Mouse (Mus musculus): ENCODE measurements around the gene Zdhhc13. TPM values are rescaled to one million over a fixed set of nuclear protein-coding genes. Genes with fewer than 3 reads are reported as not detected.
A peak's percentile ranks its signal among the peaks of the same experiment; 100 is the strongest.

The Zdhhc13 gene
- polyA plus RNA-seq, 1 experiment: not detected

DNA sequence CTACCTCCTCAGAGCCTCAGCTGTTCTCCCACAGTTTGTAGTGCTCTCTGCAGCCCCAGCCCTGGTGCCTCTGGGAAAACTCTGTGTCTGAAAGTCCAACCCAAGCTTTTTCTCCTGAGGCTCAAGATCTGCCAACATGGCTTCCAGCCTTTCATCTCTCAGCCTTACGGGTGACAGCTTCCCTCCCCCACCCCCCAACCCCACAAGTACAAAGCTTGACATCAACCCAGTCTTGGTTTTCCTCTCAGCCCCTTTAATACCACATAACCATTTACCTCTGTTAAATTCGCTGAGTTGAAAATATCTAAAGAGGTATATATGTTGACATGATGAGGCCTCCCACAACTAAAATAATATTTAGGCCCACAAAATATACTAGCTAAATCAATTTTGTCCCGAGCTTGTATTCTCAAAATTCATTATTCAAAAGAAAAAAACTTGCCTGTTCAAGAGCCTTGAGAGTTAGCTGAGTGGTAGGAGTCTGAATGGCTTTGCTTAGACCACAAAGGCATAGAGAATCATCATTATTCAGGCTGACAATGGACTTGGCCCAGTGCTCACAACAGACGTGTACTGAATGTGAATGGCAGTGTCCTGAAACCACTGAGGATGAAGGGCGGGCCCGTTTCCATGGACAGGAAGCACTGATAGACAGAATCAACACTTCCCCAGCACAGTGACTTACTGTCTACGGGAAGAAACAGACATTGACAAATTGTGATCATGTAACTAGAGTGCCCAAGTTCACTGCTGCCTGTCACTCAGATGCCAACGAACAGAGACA lies 10.9 kb upstream of the Zdhhc13 start:
- H3K4me3 ChIP-seq (ENCODE audit: insufficient read depth, low read depth, low read length): no peak overlapping the region
- TF ChIP-seq CTCF (IDR thresholded peaks at IDR 0.05; ENCODE audit: insufficient read depth, low read depth, low read length): no peak
- TF ChIP-seq POLR2A (IDR thresholded peaks at IDR 0.05; ENCODE audit: insufficient read depth, low read depth, low read length): no peak
- no peak overlapping the region for H3K27ac ChIP-seq (ENCODE audit: insufficient read depth, low read depth, low read length)
- 46% methylated on average over 8 of the region's 8 CpGs for WGBS
- H3K4me1 ChIP-seq (ENCODE audit: control insufficient read depth, insufficient read depth, low read length): no peaks in the 10 kb centered on the region

DNA sequence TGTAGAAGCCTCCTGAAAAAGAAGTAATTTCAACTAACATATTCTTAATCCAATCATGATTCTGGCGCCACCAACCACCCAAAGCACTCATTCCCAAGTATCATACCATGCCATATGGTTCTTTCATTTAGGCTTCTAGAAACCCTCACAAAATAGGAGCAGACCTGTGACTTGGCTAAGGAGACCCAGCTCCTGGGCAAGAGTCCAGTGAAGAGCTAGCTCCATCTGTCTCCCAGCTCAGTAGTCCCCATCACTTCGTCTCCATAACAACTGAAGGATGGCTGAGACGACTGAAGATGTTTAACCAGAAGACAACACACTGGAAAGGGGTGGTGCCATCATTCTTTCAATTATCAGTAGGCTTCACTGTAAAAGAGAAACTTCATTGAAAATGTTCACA lies 9.7 kb upstream of the Zdhhc13 start:
- TF ChIP-seq CTCF (IDR thresholded peaks at IDR 0.05; ENCODE audit: insufficient read depth, low read depth, low read length) (no peak), POLR2A (IDR thresholded peaks at IDR 0.05; ENCODE audit: insufficient read depth, low read depth, low read length) (no peak)
- Histone ChIP-seq H3K27ac (ENCODE audit: insufficient read depth, low read depth, low read length) (no peak overlapping the region), H3K4me1 (ENCODE audit: control insufficient read depth, insufficient read depth, low read length) (no peaks in the 10 kb centered on the region), H3K4me3 (ENCODE audit: insufficient read depth, low read depth, low read length) (no peak overlapping the region)
- WGBS: 69% methylated on average over 3 of the region's 3 CpGs

GRCm38 (mm10) chr7:48782432-48782831 lies 6.4 kb upstream of the Zdhhc13 start:
- Histone ChIP-seq H3K4me3 (ENCODE audit: insufficient read depth, low read depth, low read length) (no peak overlapping the region), H3K4me1 (ENCODE audit: control insufficient read depth, insufficient read depth, low read length) (no peaks in the 10 kb centered on the region), H3K27ac (ENCODE audit: insufficient read depth, low read depth, low read length) (no peak overlapping the region)
- 87% methylated on average over 4 of the region's 4 CpGs for WGBS
- TF ChIP-seq CTCF (IDR thresholded peaks at IDR 0.05; ENCODE audit: insufficient read depth, low read depth, low read length) (no peak), POLR2A (IDR thresholded peaks at IDR 0.05; ENCODE audit: insufficient read depth, low read depth, low read length) (no peak)

DNA sequence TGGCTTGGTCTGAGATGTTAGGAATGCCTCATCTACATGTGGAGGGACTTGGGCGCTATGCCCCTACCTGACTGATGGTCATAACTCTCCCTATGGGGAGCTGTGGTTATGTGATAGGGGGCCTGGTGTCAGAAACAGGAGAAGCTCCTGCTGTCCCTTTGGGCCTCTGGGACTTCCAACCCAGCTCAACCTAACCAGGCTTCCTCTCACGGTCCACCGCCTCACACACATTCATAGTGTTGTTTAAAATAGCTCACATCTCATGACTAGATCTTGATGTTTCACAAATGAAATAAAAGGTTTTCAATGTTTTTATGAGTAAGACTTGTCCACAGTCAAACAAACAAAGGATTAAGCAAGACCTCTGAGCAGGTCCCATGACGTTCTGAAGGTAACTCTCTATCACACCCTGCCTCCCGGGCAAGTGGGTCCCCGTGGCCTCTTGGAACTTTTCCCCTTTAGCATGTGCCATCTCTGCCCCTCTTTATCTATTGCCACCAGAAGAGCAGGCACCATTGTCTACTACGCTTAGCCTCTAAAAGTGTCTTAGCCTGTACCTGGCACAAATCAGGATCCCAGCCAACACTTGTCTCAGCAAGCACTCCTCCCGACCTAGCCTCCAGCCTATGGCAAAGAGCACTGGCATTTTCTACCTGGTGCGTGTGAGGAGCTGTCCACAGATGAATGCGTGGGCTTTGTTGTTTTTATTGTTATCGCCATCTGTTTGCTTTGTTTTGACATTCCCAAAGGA lies 3.9 kb upstream of the Zdhhc13 start:
- H3K4me1 ChIP-seq (ENCODE audit: control insufficient read depth, insufficient read depth, low read length): no peaks in the 10 kb centered on the region
- H3K4me3 ChIP-seq (ENCODE audit: insufficient read depth, low read depth, low read length): no peak overlapping the region
- no peak overlapping the region for H3K27ac ChIP-seq (ENCODE audit: insufficient read depth, low read depth, low read length)
- WGBS: 92% methylated on average over 11 of the region's 11 CpGs
- TF ChIP-seq POLR2A (IDR thresholded peaks at IDR 0.05; ENCODE audit: insufficient read depth, low read depth, low read length): no peak
- TF ChIP-seq CTCF (IDR thresholded peaks at IDR 0.05; ENCODE audit: insufficient read depth, low read depth, low read length): no peak

- TF ChIP-seq CTCF (IDR thresholded peaks at IDR 0.05; ENCODE audit: insufficient read depth, low read depth, low read length): no peak
- TF ChIP-seq POLR2A (IDR thresholded peaks at IDR 0.05; ENCODE audit: insufficient read depth, low read depth, low read length): no peak
- no peaks in the 10 kb centered on the region for H3K4me1 ChIP-seq (ENCODE audit: control insufficient read depth, insufficient read depth, low read length)
- whole genome bisulfite sequencing: 54% methylated on average over 3 of the region's 3 CpGs
- peak overlapping the region; percentile 27 for H3K4me3 ChIP-seq (ENCODE audit: insufficient read depth, low read depth, low read length)
- H3K27ac ChIP-seq (ENCODE audit: insufficient read depth, low read depth, low read length): no peak overlapping the region
Observed at GRCm38 (mm10) chr7:48788348-48788747, 455 bp upstream of the Zdhhc13 start.

GRCm38 (mm10) chr7:48790117-48790516 lies 1.3 kb downstream of the Zdhhc13 start:
- Histone ChIP-seq H3K4me1 (ENCODE audit: control insufficient read depth, insufficient read depth, low read length) (peaks cover 3% of the 10 kb centered on the region; the same call in 1 of the 2 replicates), H3K27ac (ENCODE audit: insufficient read depth, low read depth, low read length) (no peak overlapping the region), H3K4me3 (ENCODE audit: insufficient read depth, low read depth, low read length) (no peak overlapping the region)
- TF ChIP-seq CTCF (IDR thresholded peaks at IDR 0.05; ENCODE audit: insufficient read depth, low read depth, low read length) (no peak), POLR2A (IDR thresholded peaks at IDR 0.05; ENCODE audit: insufficient read depth, low read depth, low read length) (no peak)
- WGBS: 28% methylated on average over 4 of the region's 4 CpGs

DNA sequence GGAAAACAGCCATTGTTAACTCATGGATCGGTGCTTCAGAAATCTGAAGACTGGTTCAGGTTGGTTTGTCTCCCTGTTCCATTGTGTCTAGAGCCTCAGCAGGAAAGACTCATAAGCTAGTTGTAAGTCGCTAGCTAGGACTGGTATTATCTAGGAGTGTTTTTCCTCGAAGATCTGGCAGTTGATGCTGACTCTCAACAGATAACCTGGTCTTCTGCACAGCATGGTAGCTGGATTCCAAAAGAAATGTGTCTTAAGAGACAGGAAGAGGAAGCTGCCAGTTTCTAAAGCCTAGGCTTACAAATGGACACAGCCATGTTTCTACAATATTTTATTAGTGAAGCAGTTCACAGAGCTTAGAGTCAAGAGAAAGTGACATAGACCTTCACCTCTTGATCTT lies 2.6 kb downstream of the Zdhhc13 start:
- peaks cover 3% of the 10 kb centered on the region; the same call in 1 of the 2 replicates for H3K4me1 ChIP-seq (ENCODE audit: control insufficient read depth, insufficient read depth, low read length)
- WGBS: 58% methylated on average over 3 of the region's 3 CpGs
- TF ChIP-seq CTCF (IDR thresholded peaks at IDR 0.05; ENCODE audit: insufficient read depth, low read depth, low read length): no peak
- no peak for TF ChIP-seq POLR2A (IDR thresholded peaks at IDR 0.05; ENCODE audit: insufficient read depth, low read depth, low read length)
- H3K4me3 ChIP-seq (ENCODE audit: insufficient read depth, low read depth, low read length): no peak overlapping the region
- H3K27ac ChIP-seq (ENCODE audit: insufficient read depth, low read depth, low read length): no peak overlapping the region

DNA sequence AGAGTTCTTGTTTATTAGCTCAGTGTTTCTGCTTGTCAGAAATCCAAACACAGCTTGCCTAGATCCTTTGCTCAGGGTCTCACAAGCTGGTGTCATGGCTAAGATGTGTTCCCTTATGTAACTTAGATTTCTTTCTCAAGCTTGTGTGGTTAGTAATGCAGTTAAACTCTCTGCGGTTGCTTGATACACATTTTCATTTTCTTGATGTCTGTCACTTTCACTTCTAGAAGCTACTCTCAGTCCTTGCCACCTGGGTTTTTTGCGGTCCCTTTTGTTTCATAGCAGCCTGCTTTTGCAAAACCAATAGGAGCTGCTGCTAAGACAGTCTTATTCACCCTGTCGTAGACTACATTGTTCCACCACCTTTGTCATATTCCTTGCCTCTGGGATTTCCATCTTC lies 6.3 kb downstream of the Zdhhc13 start:
- H3K27ac ChIP-seq (ENCODE audit: insufficient read depth, low read depth, low read length): no peak overlapping the region
- peaks cover 9% of the 10 kb centered on the region; the same call in 1 of the 2 replicates for H3K4me1 ChIP-seq (ENCODE audit: control insufficient read depth, insufficient read depth, low read length)
- 89% methylated on average over 3 of the region's 3 CpGs for WGBS
- no peak overlapping the region for H3K4me3 ChIP-seq (ENCODE audit: insufficient read depth, low read depth, low read length)
- TF ChIP-seq POLR2A (IDR thresholded peaks at IDR 0.05; ENCODE audit: insufficient read depth, low read depth, low read length): no peak
- TF ChIP-seq CTCF (IDR thresholded peaks at IDR 0.05; ENCODE audit: insufficient read depth, low read depth, low read length): no peak

DNA sequence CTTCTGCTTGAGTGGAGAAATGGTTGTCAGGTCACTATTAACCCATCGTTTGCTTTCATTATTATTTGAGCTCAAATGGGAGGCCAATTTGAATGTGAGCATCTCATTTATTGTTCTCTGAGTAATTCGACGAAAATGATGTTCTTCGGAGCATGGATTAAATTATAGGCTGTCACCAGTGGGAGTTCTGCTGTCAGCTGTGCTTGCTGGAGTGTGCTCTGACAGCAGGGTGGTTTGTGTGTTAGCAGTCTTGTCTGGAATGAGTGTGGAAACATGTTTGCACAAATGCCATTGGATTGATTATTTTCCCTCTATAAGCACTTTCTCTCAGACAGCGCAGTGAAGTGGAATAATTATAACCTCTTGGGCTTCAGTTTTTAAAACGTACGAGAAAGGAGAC lies 14.6 kb downstream of the Zdhhc13 start:
- Histone ChIP-seq H3K4me3 (ENCODE audit: insufficient read depth, low read depth, low read length) (no peak overlapping the region), H3K4me1 (ENCODE audit: control insufficient read depth, insufficient read depth, low read length) (no peaks in the 10 kb centered on the region; the same call in 1 of the 2 replicates), H3K27ac (ENCODE audit: insufficient read depth, low read depth, low read length) (no peak overlapping the region)
- no peak for TF ChIP-seq POLR2A (IDR thresholded peaks at IDR 0.05; ENCODE audit: insufficient read depth, low read depth, low read length)
- no peak for TF ChIP-seq CTCF (IDR thresholded peaks at IDR 0.05; ENCODE audit: insufficient read depth, low read depth, low read length)
- 18% methylated on average over 7 of the region's 7 CpGs for WGBS

All from olfactory bulb, adult 2 months (tissue).